Mouse (Mus musculus): Measurements from ENCODE around the gene Mgst2.

Mgst2 gene

DNA sequence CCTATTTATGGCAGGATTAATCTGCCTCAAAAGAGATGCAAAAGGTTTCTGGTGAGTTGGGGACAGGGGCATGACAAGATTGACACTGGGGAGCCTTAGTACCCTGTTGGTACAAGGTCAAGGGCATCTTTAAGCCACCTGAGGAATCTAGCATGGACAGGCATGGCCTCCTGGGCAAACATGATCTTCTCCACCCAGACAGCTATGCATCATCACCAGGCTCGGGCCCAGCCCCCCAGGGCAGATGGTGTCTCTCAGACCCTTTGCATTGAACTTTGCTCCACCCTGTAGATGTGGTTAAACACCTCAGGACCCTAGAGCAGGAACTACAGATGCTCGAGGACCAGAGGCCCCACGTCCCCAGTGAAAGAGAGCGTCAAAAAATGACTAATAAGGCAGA lies at the start of gene Mgst2:
TSS of gene Mgst2 (plus strand) at position 301 of the 400 bp plus-strand sequence.
- no peak for DNase-seq

GRCm38 (mm10) chr3:51611972-51612371 lies 48.2 kb upstream of the Mgst2 start:
- peak; percentile 23 for DNase-seq

DNA sequence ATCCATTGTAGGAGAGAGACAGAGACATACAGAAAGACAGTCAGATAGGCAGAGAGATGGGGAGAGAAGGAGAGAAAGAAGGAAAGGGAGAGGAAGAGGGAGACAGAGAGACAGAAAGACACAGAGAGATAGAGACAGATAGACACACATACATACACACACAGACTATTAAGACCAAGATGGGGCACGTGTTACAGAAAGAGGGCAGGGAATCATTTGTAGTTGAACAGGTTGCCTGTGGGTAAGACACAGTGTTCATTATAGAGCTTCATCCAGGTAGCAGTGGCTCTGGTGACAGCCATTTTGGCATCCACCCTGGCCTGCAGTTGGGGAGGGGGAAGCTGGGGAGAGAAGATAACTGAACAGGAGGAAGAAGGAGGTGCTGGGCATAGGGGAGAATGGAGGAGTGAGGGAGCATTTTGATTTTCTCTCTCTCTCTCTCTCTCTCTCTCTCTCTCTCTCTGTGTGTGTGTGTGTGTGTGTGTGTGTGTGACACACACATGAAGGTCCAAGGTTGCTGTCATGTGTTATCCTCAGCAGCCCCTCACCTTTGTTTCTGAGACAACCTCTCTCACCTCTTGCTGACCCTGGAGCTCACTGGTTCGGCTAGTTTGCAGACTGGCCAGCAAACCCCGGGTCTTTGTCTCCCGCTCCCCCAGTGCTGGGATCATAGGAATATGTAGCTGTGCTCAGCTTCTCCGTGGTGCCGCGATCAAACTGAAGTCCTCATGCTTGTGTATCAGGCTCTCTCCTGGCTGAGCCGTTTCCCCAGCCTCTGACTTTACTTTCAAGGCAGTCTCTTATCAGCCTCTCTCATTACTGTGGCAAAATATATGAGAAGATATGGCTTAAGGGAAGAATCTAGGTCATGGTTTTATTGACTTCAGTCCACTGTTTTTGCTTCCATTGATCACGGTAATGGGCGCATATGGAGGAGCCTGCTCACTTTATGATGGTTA lies 47.5 kb upstream of the Mgst2 start:
- no peak for DNase-seq

DNA sequence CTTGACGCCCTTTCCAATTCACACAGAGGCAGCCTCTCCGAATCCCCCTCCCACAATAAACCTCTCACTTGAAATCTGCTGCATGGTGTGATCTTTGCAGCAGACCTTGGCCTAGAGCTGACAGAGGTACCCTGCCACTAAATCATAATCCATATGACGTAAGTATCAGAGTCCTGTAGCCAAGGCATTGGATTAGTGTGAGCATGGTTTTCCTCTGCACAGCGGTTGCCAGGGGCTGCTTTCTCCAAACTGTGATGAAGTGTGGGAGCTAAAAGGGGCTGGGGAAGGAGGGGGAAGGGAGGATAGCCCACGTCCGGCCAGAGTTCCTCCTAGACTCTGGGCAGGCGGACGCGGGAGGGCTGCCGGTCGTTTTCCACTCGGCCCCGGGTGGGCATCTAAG lies 45.9 kb upstream of the Mgst2 start:
- no peak for DNase-seq

DNA sequence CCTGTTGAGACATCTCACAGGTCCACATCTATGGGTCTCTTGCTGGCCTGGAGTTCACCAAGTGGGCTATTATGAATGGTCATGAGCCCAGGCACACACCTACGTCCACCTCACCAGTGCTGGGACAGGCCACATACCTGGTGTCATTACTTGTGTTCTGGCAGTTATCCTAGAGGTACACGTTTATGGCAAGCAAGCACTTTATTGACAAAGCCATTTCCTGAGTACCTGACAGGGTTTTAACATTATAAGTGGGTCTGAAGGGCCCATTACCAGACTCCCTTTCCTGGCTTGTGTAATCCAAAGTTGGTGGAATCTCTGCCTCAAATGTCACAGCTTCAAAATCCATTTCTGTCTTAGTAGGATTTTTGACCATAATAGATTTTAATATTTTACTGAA lies 36.2 kb upstream of the Mgst2 start:
- no peak for DNase-seq

- DNase-seq = no peak
Observed at GRCm38 (mm10) chr3:51627741-51628140, 32.4 kb upstream of the Mgst2 start.

- DNase-seq = no peak
Observed at GRCm38 (mm10) chr3:51628977-51629376, 31.2 kb upstream of the Mgst2 start.

DNA sequence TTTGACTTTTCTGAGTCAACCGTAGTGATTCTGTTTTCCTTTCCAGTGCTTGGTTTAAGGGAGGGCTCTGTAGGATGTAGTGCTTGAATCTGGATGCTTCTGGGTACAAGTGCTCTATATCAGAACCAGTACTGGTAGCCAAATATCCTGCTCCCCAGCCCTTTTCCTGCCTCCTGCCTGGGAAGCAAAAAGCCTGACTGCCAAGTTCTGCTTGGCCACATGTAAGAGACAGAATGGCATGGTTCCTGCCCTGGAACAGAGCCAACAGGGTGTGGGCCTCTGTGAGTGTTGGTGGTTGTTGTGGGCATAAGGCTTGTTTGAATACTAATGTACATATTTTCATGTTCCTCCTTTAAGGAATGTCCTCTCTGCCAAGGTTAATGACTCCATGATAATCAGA lies 29.4 kb upstream of the Mgst2 start:
- DNase-seq = no peak

- DNase-seq = no peak
Observed at GRCm38 (mm10) chr3:51631971-51632370, 28.2 kb upstream of the Mgst2 start.

DNA sequence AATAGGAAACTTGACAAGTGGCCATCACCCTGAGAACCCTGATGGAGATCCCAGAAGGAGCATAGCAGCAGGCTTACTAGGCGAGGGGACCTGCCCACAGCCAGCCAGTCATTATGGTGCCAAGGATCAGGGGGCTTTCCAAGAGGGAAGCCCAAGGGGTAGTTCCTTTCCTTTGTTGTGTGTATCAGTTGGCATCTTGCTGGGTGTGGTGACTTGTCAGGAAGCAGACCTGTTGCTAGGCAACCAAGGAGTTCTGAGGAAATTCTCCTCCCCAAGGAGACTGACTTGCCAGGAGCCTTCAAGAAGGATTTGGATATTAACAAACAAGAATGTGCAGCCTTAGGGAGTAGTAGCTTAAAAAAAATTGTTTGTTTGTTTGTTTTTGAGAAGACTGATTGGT lies 25.7 kb upstream of the Mgst2 start:
- no peak for DNase-seq

- DNase-seq = no peak
Observed at GRCm38 (mm10) chr3:51635960-51636359, 24.2 kb upstream of the Mgst2 start.

GRCm38 (mm10) chr3:51636700-51637099 lies 23.5 kb upstream of the Mgst2 start:
- no peak for DNase-seq

- DNase-seq = no peak
Observed at GRCm38 (mm10) chr3:51637326-51637725, 22.8 kb upstream of the Mgst2 start.

DNA sequence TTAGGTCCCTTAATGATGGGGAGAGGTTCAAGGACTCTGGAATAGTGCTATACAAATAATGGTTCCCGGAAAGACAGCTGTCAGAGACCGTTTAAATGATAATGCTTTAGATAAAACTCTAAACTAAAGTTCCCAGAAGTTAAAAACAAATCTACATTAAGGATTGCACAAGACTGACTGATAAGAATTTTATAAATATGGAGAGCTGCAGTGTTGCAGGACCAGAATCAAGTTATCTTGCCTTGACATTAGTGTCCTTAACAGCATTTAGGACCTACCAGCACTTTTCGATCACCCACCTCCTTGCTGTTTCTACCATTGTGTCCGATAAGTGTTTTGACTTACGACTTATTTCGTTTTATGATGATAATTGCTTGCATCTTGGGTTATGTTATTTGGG lies 21.9 kb upstream of the Mgst2 start:
- DNase-seq = no peak

GRCm38 (mm10) chr3:51645484-51645883 lies 14.7 kb upstream of the Mgst2 start:
- DNase-seq = no peak

DNA sequence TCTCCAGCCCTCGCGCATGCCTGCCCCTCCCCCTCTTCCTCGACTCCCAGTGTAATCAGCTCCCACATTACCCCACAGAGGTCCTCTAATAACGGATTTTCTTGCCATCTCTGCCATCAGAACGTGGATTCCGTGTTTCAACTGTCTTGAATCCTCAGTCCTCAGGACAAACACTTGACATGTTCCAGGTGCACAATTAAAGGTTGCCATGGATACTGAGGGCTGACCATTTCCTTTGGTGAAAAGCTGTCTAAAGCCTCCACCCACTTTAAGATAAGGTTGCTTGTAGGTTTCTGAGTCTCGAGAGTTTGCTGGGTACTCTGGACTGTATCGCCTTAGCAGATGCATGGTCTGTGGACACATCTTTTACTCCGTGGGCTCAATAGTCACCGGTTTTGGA lies 13.9 kb upstream of the Mgst2 start:
- DNase-seq = no peak

GRCm38 (mm10) chr3:51647356-51647755 lies 12.8 kb upstream of the Mgst2 start:
- DNase-seq = no peak

- DNase-seq = peak; percentile 83
Observed at GRCm38 (mm10) chr3:51648037-51648664, 12.0 kb upstream of the Mgst2 start.

- no peak for DNase-seq
Observed at GRCm38 (mm10) chr3:51649426-51649825, 10.7 kb upstream of the Mgst2 start.

GRCm38 (mm10) chr3:51649986-51650385 lies 10.2 kb upstream of the Mgst2 start:
- DNase-seq = no peak

DNA sequence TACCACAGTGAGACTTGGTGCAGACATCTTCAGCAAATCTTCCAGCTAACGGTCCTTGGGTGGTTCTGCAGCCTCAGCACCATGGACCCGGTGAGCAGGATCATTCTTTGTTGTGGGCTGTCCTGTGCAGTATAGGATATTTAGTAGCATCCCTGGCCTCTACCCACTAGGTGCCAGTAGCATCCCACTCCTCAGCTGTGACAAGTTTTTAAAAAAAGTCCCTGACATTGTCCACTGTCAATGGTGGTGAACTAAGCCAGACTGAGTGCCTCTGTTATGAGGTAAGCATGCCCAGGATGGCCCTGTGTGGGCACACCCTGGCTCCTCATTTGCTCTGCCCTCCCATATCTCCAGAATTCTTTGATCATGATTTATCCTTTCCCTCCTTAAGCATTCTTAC lies 9.0 kb upstream of the Mgst2 start:
- no peak for DNase-seq

DNA sequence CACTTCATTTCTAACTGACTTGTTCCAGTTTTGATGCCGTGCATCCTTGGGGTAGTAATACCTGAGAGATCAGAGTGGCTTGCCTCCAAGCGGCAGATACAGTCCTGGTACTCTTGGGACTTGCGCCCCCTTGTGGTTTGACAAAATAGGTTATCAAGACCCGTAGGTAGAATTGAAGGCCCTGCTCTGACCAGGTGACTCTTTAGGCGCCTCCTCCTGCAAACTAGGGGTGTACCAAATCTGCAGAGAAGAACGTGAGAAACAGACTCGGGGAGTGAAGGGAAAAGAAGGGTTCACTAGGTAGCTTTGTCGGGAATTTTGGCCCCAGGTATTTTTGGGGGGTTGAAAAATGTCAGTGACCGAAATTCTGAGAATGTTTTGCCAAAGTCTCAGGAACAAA lies 7.9 kb upstream of the Mgst2 start:
- peak; percentile 92 for DNase-seq

DNA sequence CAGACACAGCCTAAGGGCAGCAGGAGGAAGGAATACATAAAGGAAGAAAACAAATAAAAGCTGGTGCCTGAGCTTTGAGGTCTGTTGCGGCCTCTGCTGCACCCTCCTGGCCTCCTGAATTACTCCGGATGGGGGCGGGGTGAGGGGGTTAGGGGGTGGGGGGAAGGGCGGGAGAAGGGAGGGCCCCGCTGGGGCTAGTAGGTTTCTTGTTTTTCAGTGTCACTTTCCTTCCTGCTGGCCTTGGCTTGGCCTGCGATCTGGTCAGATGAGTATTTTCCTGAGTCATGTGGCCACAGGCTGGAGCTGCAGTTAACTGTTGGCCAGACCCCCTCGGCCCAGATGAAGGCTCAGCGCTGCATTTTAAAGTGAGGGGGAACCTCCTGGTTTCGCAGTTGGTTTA lies 7.5 kb upstream of the Mgst2 start:
- no peak for DNase-seq

DNA sequence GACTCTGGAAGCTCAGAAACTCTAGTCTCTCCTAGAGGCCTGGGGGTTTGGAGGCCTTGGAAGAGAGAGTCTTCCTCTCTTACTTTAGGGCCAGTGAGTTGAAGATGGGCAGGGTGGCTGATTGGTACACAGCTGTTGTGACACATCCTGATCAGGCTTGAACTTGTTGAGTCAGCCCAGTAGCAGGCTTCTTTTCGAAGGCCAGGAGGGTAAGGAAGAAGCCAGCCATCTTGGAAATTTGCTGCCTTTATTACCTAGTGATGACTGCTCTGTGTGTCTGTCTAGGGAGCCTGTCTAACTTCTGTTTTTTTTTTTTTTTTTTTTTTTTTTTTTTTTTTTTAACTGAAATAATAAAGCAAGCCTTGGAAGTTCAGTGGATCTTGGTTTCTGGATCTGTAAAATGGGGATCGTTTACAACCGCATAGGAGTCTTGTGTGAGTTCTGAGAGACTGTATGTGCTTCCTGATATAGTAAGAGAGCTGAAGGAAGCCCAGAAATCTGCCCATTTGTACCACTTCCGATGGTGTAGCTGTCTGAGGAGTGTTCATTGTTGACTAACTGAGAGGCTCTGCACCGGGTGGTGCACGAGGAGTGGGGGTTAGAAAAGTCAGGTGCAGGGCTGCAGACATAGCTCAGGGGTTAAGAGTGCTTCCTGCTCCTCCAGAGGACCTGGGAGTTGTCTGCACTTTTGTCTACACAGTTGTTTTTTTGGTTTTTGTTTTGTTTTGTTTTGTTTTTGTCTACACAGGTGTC lies 5.7 kb upstream of the Mgst2 start:
- no peak for DNase-seq

Data from cerebellum, adult 9-10 months (tissue).